Mouse (Mus musculus): ENCODE results near the gene Dnaaf1. TPM values are rescaled to one million over a fixed set of nuclear protein-coding genes. Genes with fewer than 3 reads are reported as not detected.

Dnaaf1 gene
- polyA plus RNA-seq, 1 experiment from 2014 or later: 0.19 TPM

GRCm38 (mm10) chr8:119604996-119605395, 30.0 kb downstream of the Dnaaf1 start, which contains the start of gene Taf1c:
Gene Taf1c, minus strand, starts transcription at chr8:119605222.
- peaks cover 7% of the 10 kb centered on the region; the same call in 1 of the 2 replicates for H3K4me1 ChIP-seq (ENCODE audit: control insufficient read depth, insufficient read depth, low read length)
- peaks cover 18% of the 10 kb centered on the region for H3K36me3 ChIP-seq (ENCODE audit: control insufficient read depth, insufficient read depth, low read length)
- H3K9ac ChIP-seq (replicated peaks; ENCODE audit: low read depth, low read length): peak within 1 kb of the TSS; percentile 49
- H3K27me3 ChIP-seq (ENCODE audit: control insufficient read depth, insufficient read depth, low read length): no peaks in the 10 kb centered on the region
- H3K4me3 ChIP-seq (ENCODE audit: low read depth, low read length): peak within 1 kb of the TSS; percentile 57
- peaks cover 5% of the 10 kb centered on the region; the same call in 1 of the 2 replicates for H3K9me3 ChIP-seq (ENCODE audit: control insufficient read depth, low read depth, low read length)
- peak within 1 kb of the TSS; percentile 86 for H3K4me2 ChIP-seq (replicated peaks; ENCODE audit: low read depth, low read length)
- WGBS: under 1% methylated on average over 23 of the region's 23 CpGs
- 0 out of 2 replicates have a peak within 1 kb of the TSS, but pooled peaks have one; percentile 4 for H3K27ac ChIP-seq (ENCODE audit: low read length)
- peak; percentile 76 for ATAC-seq (ENCODE audit: insufficient number of reproducible peaks, insufficient read depth, low FRiP score, low read depth)

GRCm38 (mm10) chr8:119606224-119606623, 31.2 kb downstream of the Dnaaf1 start:
- Histone ChIP-seq H3K9ac (replicated peaks; ENCODE audit: low read depth, low read length) (no peak overlapping the region), H3K4me1 (ENCODE audit: control insufficient read depth, insufficient read depth, low read length) (peaks cover 7% of the 10 kb centered on the region; the same call in 1 of the 2 replicates), H3K27ac (ENCODE audit: low read length) (no peak overlapping the region), H3K4me2 (replicated peaks; ENCODE audit: low read depth, low read length) (no peak overlapping the region), H3K27me3 (ENCODE audit: control insufficient read depth, insufficient read depth, low read length) (no peaks in the 10 kb centered on the region), H3K4me3 (ENCODE audit: low read depth, low read length) (no peak overlapping the region), H3K36me3 (ENCODE audit: control insufficient read depth, insufficient read depth, low read length) (peaks cover 9% of the 10 kb centered on the region), H3K9me3 (ENCODE audit: control insufficient read depth, low read depth, low read length) (peaks cover 5% of the 10 kb centered on the region; the same call in 1 of the 2 replicates)
- no peak for ATAC-seq (ENCODE audit: insufficient number of reproducible peaks, insufficient read depth, low FRiP score, low read depth)
- 87% methylated on average over 2 of the region's 2 CpGs for WGBS

- no peak for ATAC-seq (ENCODE audit: insufficient number of reproducible peaks, insufficient read depth, low FRiP score, low read depth)
- WGBS: 82% methylated on average over 26 of the region's 26 CpGs
- H3K4me1 ChIP-seq (ENCODE audit: control insufficient read depth, insufficient read depth, low read length): no peaks in the 10 kb centered on the region
- H3K9me3 ChIP-seq (ENCODE audit: control insufficient read depth, low read depth, low read length): peaks cover 5% of the 10 kb centered on the region; the same call in 1 of the 2 replicates
- H3K4me2 ChIP-seq (replicated peaks; ENCODE audit: low read depth, low read length): no peak within 1 kb of the TSS
- no peak within 1 kb of the TSS for H3K4me3 ChIP-seq (ENCODE audit: low read depth, low read length)
- H3K27ac ChIP-seq (ENCODE audit: low read length): no peak within 1 kb of the TSS
- no peaks in the 10 kb centered on the region for H3K36me3 ChIP-seq (ENCODE audit: control insufficient read depth, insufficient read depth, low read length)
- H3K9ac ChIP-seq (replicated peaks; ENCODE audit: low read depth, low read length): no peak within 1 kb of the TSS
- H3K27me3 ChIP-seq (ENCODE audit: control insufficient read depth, insufficient read depth, low read length): no peaks in the 10 kb centered on the region
Measured at GRCm38 (mm10) chr8:119612471-119612870, 37.4 kb downstream of the Dnaaf1 start, which contains the start of gene Adad2. Gene Adad2, plus strand, starts transcription at chr8:119612747.

- WGBS: 81% methylated on average over 14 of the region's 14 CpGs
- no peaks in the 10 kb centered on the region for H3K9me3 ChIP-seq (ENCODE audit: control insufficient read depth, low read depth, low read length)
- H3K36me3 ChIP-seq (ENCODE audit: control insufficient read depth, insufficient read depth, low read length): no peaks in the 10 kb centered on the region
Measured at GRCm38 (mm10) chr8:119615096-119615495, 40.1 kb downstream of the Dnaaf1 start.

GRCm38 (mm10) chr8:119616358-119616757, 41.3 kb downstream of the Dnaaf1 start:
- WGBS: 72% methylated on average over 7 of the region's 7 CpGs
- Histone ChIP-seq H3K9me3 (ENCODE audit: control insufficient read depth, low read depth, low read length) (no peaks in the 10 kb centered on the region), H3K36me3 (ENCODE audit: control insufficient read depth, insufficient read depth, low read length) (no peaks in the 10 kb centered on the region), H3K27me3 (ENCODE audit: control insufficient read depth, insufficient read depth, low read length) (no peaks in the 10 kb centered on the region), H3K4me3 (ENCODE audit: low read depth, low read length) (no peak overlapping the region), H3K4me2 (replicated peaks; ENCODE audit: low read depth, low read length) (no peak overlapping the region), H3K27ac (ENCODE audit: low read length) (no peak overlapping the region), H3K4me1 (ENCODE audit: control insufficient read depth, insufficient read depth, low read length) (no peaks in the 10 kb centered on the region), H3K9ac (replicated peaks; ENCODE audit: low read depth, low read length) (no peak overlapping the region)
- no peak for ATAC-seq (ENCODE audit: insufficient number of reproducible peaks, insufficient read depth, low FRiP score, low read depth)

More at GRCm38 (mm10) chr8:119615096-119615495, 40.1 kb downstream of the Dnaaf1 start:
- no peaks in the 10 kb centered on the region for H3K4me1 ChIP-seq (ENCODE audit: control insufficient read depth, insufficient read depth, low read length)
- no peak overlapping the region for H3K4me2 ChIP-seq (replicated peaks; ENCODE audit: low read depth, low read length)
- H3K27ac ChIP-seq (ENCODE audit: low read length): no peak overlapping the region
- no peak for ATAC-seq (ENCODE audit: insufficient number of reproducible peaks, insufficient read depth, low FRiP score, low read depth)
- H3K27me3 ChIP-seq (ENCODE audit: control insufficient read depth, insufficient read depth, low read length): no peaks in the 10 kb centered on the region
- no peak overlapping the region for H3K9ac ChIP-seq (replicated peaks; ENCODE audit: low read depth, low read length)
- no peak overlapping the region for H3K4me3 ChIP-seq (ENCODE audit: low read depth, low read length)

- no peak for ATAC-seq (ENCODE audit: insufficient number of reproducible peaks, insufficient read depth, low FRiP score, low read depth)
- Histone ChIP-seq H3K27me3 (ENCODE audit: control insufficient read depth, insufficient read depth, low read length) (no peaks in the 10 kb centered on the region), H3K4me3 (ENCODE audit: low read depth, low read length) (no peak overlapping the region), H3K4me1 (ENCODE audit: control insufficient read depth, insufficient read depth, low read length) (no peaks in the 10 kb centered on the region), H3K4me2 (replicated peaks; ENCODE audit: low read depth, low read length) (no peak overlapping the region), H3K9me3 (ENCODE audit: control insufficient read depth, low read depth, low read length) (no peaks in the 10 kb centered on the region), H3K9ac (replicated peaks; ENCODE audit: low read depth, low read length) (no peak overlapping the region), H3K27ac (ENCODE audit: low read length) (no peak overlapping the region), H3K36me3 (ENCODE audit: control insufficient read depth, insufficient read depth, low read length) (no peaks in the 10 kb centered on the region)
- WGBS: 80% methylated on average over 4 of the region's 4 CpGs
Measured at GRCm38 (mm10) chr8:119616811-119617210, 41.8 kb downstream of the Dnaaf1 start.

- H3K4me3 ChIP-seq (ENCODE audit: low read depth, low read length): no peak overlapping the region
- no peak for ATAC-seq (ENCODE audit: insufficient number of reproducible peaks, insufficient read depth, low FRiP score, low read depth)
- H3K4me1 ChIP-seq (ENCODE audit: control insufficient read depth, insufficient read depth, low read length): no peaks in the 10 kb centered on the region
- H3K4me2 ChIP-seq (replicated peaks; ENCODE audit: low read depth, low read length): no peak overlapping the region
- no peaks in the 10 kb centered on the region for H3K9me3 ChIP-seq (ENCODE audit: control insufficient read depth, low read depth, low read length)
- no peaks in the 10 kb centered on the region for H3K36me3 ChIP-seq (ENCODE audit: control insufficient read depth, insufficient read depth, low read length)
- no peak overlapping the region for H3K9ac ChIP-seq (replicated peaks; ENCODE audit: low read depth, low read length)
- H3K27ac ChIP-seq (ENCODE audit: low read length): no peak overlapping the region
- no peaks in the 10 kb centered on the region for H3K27me3 ChIP-seq (ENCODE audit: control insufficient read depth, insufficient read depth, low read length)
- 92% methylated on average over 5 of the region's 5 CpGs for WGBS
Measured at GRCm38 (mm10) chr8:119617586-119617985, 42.6 kb downstream of the Dnaaf1 start.

- H3K27me3 ChIP-seq (ENCODE audit: control insufficient read depth, insufficient read depth, low read length): no peaks in the 10 kb centered on the region
- no peaks in the 10 kb centered on the region for H3K36me3 ChIP-seq (ENCODE audit: control insufficient read depth, insufficient read depth, low read length)
- WGBS: 51% methylated on average over 5 of the region's 5 CpGs
- H3K9me3 ChIP-seq (ENCODE audit: control insufficient read depth, low read depth, low read length): no peaks in the 10 kb centered on the region
- no peak overlapping the region for H3K9ac ChIP-seq (replicated peaks; ENCODE audit: low read depth, low read length)
- ATAC-seq (ENCODE audit: insufficient number of reproducible peaks, insufficient read depth, low FRiP score, low read depth): no peak
- H3K4me2 ChIP-seq (replicated peaks; ENCODE audit: low read depth, low read length): no peak overlapping the region
- no peak overlapping the region for H3K4me3 ChIP-seq (ENCODE audit: low read depth, low read length)
- no peak overlapping the region for H3K27ac ChIP-seq (ENCODE audit: low read length)
- no peaks in the 10 kb centered on the region for H3K4me1 ChIP-seq (ENCODE audit: control insufficient read depth, insufficient read depth, low read length)
Measured at GRCm38 (mm10) chr8:119618887-119619286, 43.9 kb downstream of the Dnaaf1 start.

Data from stomach, embryonic 14.5 days (tissue).